Mouse (Mus musculus) spleen, postnatal 10 days (tissue): ENCODE results near the gene Cfap57.
A peak's percentile ranks its signal among the peaks of the same experiment; 100 is the strongest.

Experiments
- DNase-seq, 2 experiments: peaks; one replicate each; pipeline ENCODE4 v3.0.0; 2021 to 2022; ENCODE audit warnings: low spot score in 2 of 2

Cfap57 gene

DNA sequence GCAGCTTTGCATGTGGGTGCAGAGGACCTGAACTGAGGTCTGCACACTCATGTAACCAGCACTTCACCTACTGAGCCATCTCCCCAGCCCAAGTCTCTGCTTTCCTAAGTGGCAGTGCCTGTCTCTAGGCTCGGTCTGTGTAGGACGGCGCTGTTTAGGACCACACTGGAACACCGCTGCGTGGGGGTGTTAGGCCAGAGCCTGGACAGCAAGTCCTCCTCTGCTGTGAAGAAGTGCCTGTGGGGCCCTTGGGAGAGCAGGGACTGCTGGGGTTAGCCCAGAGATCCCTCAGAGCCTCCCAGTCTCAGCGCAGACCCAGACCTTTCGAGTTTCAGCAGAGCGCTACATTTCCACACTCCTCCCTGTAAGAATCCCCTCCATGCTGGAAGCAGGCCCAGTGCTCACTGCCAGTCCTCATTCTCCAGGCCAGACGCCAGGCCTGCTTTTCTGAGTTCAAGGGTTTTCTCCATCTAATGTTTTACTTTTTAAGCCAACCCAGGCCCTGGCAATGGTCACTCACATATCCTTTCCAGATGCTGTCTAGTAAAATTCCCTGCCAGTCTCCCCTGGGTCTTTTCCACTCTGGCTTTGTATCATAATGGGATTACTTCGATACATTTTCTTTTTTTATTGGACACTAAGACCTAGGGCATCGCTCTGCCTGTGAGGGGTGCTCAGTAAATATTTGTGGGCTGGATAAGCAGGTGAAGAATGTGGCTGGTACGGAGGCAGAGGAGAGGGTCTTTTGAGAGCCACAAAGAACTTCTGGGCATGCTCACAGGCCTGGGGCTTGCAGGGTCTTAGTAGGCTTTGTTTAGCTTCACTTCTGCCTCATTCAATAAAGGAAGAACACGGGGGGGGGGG lies 56.3 kb downstream of the Cfap57 start:
- DNase-seq, result no peak

GRCm38 (mm10) chr4:118553039-118553649 lies 67.4 kb downstream of the Cfap57 start:
- DNase-seq, result no peak

DNA sequence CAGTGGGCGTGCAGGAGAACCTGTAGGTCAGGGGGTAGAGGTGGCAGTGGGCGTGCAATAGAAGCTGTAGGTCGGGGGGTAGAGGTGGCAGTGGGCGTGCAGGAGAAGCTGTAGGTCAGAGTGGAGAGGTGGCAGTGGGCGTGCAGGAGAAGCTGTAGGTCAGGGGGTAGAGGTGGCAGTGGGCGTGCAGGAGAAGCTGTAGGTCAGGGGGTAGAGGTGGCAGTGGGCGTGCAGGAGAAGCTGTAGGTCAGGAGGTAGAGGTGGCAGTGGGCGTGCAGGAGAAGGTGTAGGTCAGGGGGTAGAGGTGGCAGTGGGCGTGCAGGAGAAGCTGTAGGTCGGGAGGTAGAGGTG lies 72.5 kb downstream of the Cfap57 start:
- peak in 1 of 2 experiments; percentile 39 for DNase-seq

GRCm38 (mm10) chr4:118547424-118548129 lies 73.0 kb downstream of the Cfap57 start:
- DNase-seq, result peak; percentile 67 to 77

GRCm38 (mm10) chr4:118544441-118545127 lies 76.0 kb downstream of the Cfap57 start:
- DNase-seq, result no peak

- DNase-seq, result no peak
These were observed 76.9 kb downstream of the Cfap57 start, which contains the start of gene Tmem125 for GRCm38 (mm10) chr4:118543592-118544260. TSS of gene Tmem125 (minus strand) at chr4:118544044.

- no peak for DNase-seq
These were observed 77.4 kb downstream of the Cfap57 start for GRCm38 (mm10) chr4:118543158-118543530.

- DNase-seq, result no peak
These were observed 77.9 kb downstream of the Cfap57 start for GRCm38 (mm10) chr4:118542510-118543157.

DNA sequence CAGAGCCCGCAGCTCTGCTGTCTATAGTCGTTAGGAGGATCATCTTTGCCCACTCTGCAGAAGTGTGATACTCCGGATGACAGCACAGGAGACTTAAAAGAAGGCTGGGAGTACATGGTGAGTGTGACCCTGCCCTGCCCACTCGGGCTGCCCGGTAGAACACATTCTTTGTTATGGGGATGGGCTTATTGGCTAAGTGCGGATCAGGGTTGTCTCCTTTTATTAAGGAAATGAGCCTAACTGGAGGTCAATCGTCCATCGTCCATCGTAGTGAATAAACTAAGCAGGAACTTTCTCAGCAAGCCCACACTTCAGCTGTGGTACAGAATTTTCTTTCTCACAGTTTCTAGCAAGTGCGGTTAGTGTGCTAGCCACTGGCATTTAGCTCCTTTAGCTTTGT lies 80.7 kb downstream of the Cfap57 start:
- no peak for DNase-seq

GRCm38 (mm10) chr4:118537801-118538200 lies 82.8 kb downstream of the Cfap57 start:
- DNase-seq, result no peak

DNA sequence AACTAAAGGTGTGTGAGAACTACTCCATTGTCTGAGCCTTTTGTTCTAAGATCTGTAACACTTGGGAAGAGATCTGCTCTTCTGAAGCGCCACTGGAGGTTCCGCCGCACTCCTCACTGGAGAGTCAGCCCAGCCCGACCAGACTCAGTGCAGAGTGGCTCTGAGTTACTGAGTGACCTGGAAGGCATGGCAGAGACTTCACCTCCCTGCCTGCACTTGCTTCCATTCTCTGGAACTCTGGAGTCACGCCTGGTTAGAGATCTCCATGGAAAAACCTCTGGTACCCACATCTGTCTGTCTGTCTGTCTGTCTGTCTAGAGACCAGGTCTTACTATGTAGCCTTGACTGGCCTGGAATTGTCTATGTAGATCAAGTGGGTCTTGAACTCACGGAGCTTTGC lies 85.0 kb downstream of the Cfap57 start:
- no peak for DNase-seq

GRCm38 (mm10) chr4:118533605-118534004 lies 87.0 kb downstream of the Cfap57 start:
- DNase-seq, result no peak

DNA sequence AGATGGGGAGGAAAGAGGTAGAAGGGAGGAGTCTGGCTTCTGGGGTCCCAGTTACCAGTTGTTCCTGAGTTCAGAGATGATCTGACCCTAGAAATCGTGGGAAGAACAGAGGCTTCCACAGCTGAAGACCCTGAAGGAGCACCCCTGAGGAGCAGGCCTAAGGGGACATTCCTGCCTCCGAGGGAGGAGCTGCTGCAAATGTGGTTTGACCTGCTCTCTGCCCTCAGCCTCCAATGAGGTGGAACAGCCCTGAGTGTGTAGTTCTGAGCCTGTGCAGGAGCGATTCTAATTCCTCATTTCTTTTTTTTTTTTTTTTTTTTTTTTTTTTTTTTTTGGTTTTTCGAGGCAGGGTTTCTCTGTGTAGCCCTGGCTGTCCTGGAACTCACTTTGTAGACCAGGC lies 87.4 kb downstream of the Cfap57 start:
- DNase-seq, result no peak

DNA sequence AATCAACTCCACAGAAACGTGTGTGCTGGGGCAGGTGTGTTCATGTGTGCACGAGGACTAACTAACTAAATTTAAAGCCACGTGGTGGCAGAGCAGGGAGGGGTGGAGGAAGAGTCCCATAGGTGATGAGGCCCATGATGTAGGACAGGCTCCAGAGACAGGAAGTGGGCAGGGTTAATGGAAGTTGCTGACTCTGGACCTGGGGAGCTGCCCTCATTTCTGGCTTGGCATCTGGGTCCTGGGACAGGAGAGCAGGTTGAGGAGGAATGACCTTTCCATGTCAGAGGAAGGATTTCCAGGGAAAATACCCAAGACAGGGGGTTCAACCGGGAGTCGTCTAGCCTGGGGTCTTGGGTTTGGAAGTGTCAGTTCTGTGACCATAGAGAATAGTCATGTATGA lies 87.9 kb downstream of the Cfap57 start:
- DNase-seq, result no peak

GRCm38 (mm10) chr4:118527720-118528119 lies 92.9 kb downstream of the Cfap57 start:
- DNase-seq, result no peak

GRCm38 (mm10) chr4:118527335-118527681 lies 93.3 kb downstream of the Cfap57 start:
- DNase-seq, result no peak

DNA sequence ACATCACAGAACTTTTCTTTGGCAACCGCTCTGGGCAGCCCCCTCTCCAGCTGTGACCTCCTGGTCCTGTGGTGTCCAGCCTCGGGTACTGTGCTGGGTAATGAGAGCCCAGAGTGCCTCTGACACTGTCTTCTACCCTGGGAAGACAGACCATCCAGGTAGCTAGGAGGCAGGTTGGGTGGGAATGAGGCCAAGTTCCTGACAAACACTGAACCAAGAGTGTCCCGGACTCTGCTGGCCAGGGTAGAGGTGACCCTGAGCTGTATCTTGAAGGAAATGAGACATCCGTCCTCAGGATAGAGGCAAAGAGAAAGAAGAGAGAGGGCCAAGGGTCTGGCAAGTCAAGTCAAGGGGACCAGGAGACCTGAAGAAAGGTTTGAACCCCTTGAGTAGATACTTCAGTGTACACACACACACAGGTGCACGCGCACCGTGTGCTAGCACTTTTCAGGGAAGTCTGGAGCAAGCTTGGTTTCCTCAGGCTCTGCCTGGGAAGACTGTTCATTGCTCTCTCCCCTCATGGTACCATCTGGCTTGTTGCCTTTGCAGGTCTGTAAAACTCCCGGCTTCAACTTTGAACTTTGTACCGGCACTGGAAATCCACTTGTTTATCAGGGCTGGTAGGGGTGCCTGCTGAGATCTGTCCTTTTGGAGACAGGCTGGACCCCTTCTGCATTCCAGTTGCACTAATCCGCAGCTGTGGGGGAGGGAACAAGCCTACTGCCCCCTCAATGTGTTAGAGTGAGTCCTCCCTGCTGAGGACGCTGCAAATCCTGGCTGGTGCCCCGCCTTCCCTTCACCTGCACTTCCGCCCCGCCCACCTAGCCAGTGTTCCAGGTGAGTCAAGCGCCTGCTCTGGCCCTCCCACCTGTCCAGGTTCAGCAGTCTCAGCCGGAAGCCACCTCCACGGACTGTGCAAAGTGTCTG lies 93.9 kb downstream of the Cfap57 start, which contains the start of gene 2610528J11Rik:
Gene 2610528J11Rik (plus strand): TSS at position 592 of the 927 bp plus-strand sequence.
- DNase-seq, result no peak

- DNase-seq, result no peak
These were observed 94.8 kb downstream of the Cfap57 start for GRCm38 (mm10) chr4:118525779-118526178.

- no peak for DNase-seq
These were observed 96.6 kb downstream of the Cfap57 start for GRCm38 (mm10) chr4:118523976-118524375.

DNA sequence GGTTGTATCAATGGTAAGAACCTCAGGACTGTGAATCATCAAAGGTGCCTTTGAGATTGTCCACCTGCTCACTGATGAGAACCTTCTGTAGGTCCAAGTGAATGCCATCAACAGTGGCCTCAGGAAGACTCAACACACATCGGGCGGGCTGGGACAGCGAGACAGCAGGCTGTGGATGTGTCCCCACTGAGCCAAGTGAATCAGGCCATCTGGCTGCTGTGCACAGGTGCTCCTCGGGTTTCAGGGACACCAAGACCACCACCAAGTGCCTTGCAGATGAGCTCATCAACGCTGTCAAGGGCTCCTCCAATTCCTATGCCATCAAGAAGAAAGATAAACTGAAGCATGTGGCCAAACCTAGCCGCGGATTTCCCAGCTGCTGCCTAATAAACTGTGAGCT lies 98.3 kb downstream of the Cfap57 start:
- no peak for DNase-seq
